Mouse (Mus musculus) lung, embryonic 14.5 days (tissue): ENCODE results near the gene Gm17364. TPM values are rescaled to one million over a fixed set of nuclear protein-coding genes. Genes with fewer than 3 reads are reported as not detected.
A peak's percentile ranks its signal among the peaks of the same experiment; 100 is the strongest.

Source experiments
- ATAC-seq: fragments of 200-750 bp; cut with Nextera tagmentation; 2 replicates; pipeline ENCODE4 v1.8.0; 2017; ENCODE audit warnings: mild to moderate bottlenecking, moderate TSS enrichment, moderate library complexity; ENCODE audit not compliant: insufficient read depth
- DNase-seq: peaks from one replicate; pipeline ENCODE4 v3.0.0-alpha.2; 2015
- H3K27ac ChIP-seq: fragments of 300-500 bp; sonication (generic); 2 replicates; pipeline ENCODE4 v1.5.1; 2014; ENCODE audit warnings: low read depth, mild to moderate bottlenecking, moderate library complexity
- H3K27me3 ChIP-seq: fragments of 300-500 bp; sonication (generic); 2 replicates; pipeline ENCODE4 v1.6.1; 2014; ENCODE audit warnings: low read length, control low read depth; ENCODE audit not compliant: insufficient read depth
- H3K36me3 ChIP-seq: fragments of 300-500 bp; sonication (generic); 2 replicates; pipeline ENCODE4 v1.6.1; 2014; ENCODE audit warnings: control low read depth; ENCODE audit not compliant: insufficient read depth
- H3K4me1 ChIP-seq: fragments of 300-500 bp; sonication (generic); 2 replicates; pipeline ENCODE4 v1.6.1; 2014; ENCODE audit warnings: antibody characterized with exemption, control low read depth; ENCODE audit not compliant: insufficient read depth
- H3K4me2 ChIP-seq: fragments of 300-500 bp; sonication (generic); 2 replicates; pipeline ENCODE4 v1.6.1; 2014; ENCODE audit warnings: mild to moderate bottlenecking
- H3K4me3 ChIP-seq: fragments of 300-500 bp; sonication (generic); 2 replicates; pipeline ENCODE4 v1.5.1; 2014; ENCODE audit warnings: low read depth, low read length
- H3K9ac ChIP-seq: fragments of 300-500 bp; sonication (generic); 2 replicates; pipeline ENCODE4 v1.6.1; 2014
- H3K9me3 ChIP-seq: fragments of 300-500 bp; sonication (generic); 2 replicates; pipeline ENCODE4 v1.6.1; 2016; ENCODE audit warnings: low read depth, low read length, control low read depth
- CTCF ChIP-seq: IDR thresholded peaks from 2 replicates; pipeline ENCODE4 v1.5.1; 2016; ENCODE audit warnings: antibody characterized with exemption, low read depth
- WGBS: fragments of 180-500 bp; shearing (Covaris S2); extraction: QIAGEN DNeasy Blood & Tissue Kit; methylation state at CpG from one replicate; pipeline ENCODE4 v1.1.7; 2014; 5-methylcytosine and 5-hydroxymethylcytosine counted together
- polyA plus RNA-seq: library from polyadenylated mRNA; unstranded; fragments of >200 nt; fragmentation: Nextera tagmentation; extraction: Ambion mirVana; gene quantifications from 2 replicates; pipeline ENCODE4 v1.2.1, GENCODE M21; 2014

The Gm17364 gene
- polyA plus RNA-seq, 1 experiment from 2014 or later, result not detected

- no peak overlapping the region for H3K4me2 ChIP-seq
- no peak overlapping the region for H3K9ac ChIP-seq
- ATAC-seq (no peak), DNase-seq (no peak)
- no peak overlapping the region for H3K4me3 ChIP-seq
- no peaks in the 10 kb centered on the region for H3K27me3 ChIP-seq
- no peak overlapping the region for H3K27ac ChIP-seq
- no peak for TF ChIP-seq CTCF
- peaks cover 9% of the 10 kb centered on the region for H3K4me1 ChIP-seq
- no peaks in the 10 kb centered on the region for H3K36me3 ChIP-seq
- WGBS, result 78% methylated on average over 10 of the region's 10 CpGs
- H3K9me3 ChIP-seq, result no peaks in the 10 kb centered on the region
These were observed 22.6 kb upstream of the Gm17364 start for GRCm38 (mm10) chr13:41296396-41296795.

- no peaks in the 10 kb centered on the region for H3K36me3 ChIP-seq
- H3K27me3 ChIP-seq, result no peaks in the 10 kb centered on the region
- H3K4me2 ChIP-seq, result no peak overlapping the region
- peaks cover 9% of the 10 kb centered on the region for H3K4me1 ChIP-seq
- H3K27ac ChIP-seq, result no peak overlapping the region
- no peak for TF ChIP-seq CTCF
- no peak for DNase-seq
- H3K9ac ChIP-seq, result no peak overlapping the region
- WGBS, result 57% methylated on average over 6 of the region's 6 CpGs
- ATAC-seq, result no peak
- H3K4me3 ChIP-seq, result no peak overlapping the region
- H3K9me3 ChIP-seq, result no peaks in the 10 kb centered on the region
These were observed 22.1 kb upstream of the Gm17364 start for GRCm38 (mm10) chr13:41295886-41296285.

- H3K9me3 ChIP-seq, result no peaks in the 10 kb centered on the region
- H3K36me3 ChIP-seq, result no peaks in the 10 kb centered on the region
- no peak for DNase-seq
- H3K27me3 ChIP-seq, result no peaks in the 10 kb centered on the region
- H3K9ac ChIP-seq, result no peak overlapping the region
- H3K27ac ChIP-seq, result no peak overlapping the region
- H3K4me1 ChIP-seq, result peaks cover 3% of the 10 kb centered on the region; the same call in 1 of the 2 replicates
- H3K4me3 ChIP-seq, result no peak overlapping the region
- no peak overlapping the region for H3K4me2 ChIP-seq
- ATAC-seq, result no peak
- WGBS, result 52% methylated on average over 5 of the region's 5 CpGs
- TF ChIP-seq CTCF, result no peak
These were observed 19.8 kb upstream of the Gm17364 start for GRCm38 (mm10) chr13:41293595-41293994.

- no peak for DNase-seq
These were observed 17.7 kb upstream of the Gm17364 start for GRCm38 (mm10) chr13:41291466-41291974.

GRCm38 (mm10) chr13:41286285-41286684, 12.5 kb upstream of the Gm17364 start:
- Histone ChIP-seq H3K9me3 (no peaks in the 10 kb centered on the region), H3K9ac (no peak overlapping the region), H3K27me3 (no peaks in the 10 kb centered on the region), H3K4me3 (no peak overlapping the region), H3K4me1 (no peaks in the 10 kb centered on the region), H3K36me3 (no peaks in the 10 kb centered on the region), H3K4me2 (no peak overlapping the region), H3K27ac (no peak overlapping the region)
- ATAC-seq (no peak), DNase-seq (no peak)
- TF ChIP-seq CTCF, result no peak
- 49% methylated on average over 3 of the region's 3 CpGs for WGBS

More at GRCm38 (mm10) chr13:41291466-41291974, 17.7 kb upstream of the Gm17364 start:
- Histone ChIP-seq H3K27me3 (no peaks in the 10 kb centered on the region), H3K4me3 (no peak overlapping the region), H3K4me2 (no peak overlapping the region), H3K27ac (no peak overlapping the region), H3K36me3 (no peaks in the 10 kb centered on the region), H3K9me3 (no peaks in the 10 kb centered on the region), H3K4me1 (no peaks in the 10 kb centered on the region), H3K9ac (no peak overlapping the region)
- TF ChIP-seq CTCF, result no peak
- WGBS, result 87% methylated on average over 4 of the region's 4 CpGs
- no peak for ATAC-seq

- no peaks in the 10 kb centered on the region for H3K4me1 ChIP-seq
- no peak for TF ChIP-seq CTCF
- DNase-seq (no peak), ATAC-seq (no peak)
- no peaks in the 10 kb centered on the region for H3K36me3 ChIP-seq
- no peaks in the 10 kb centered on the region for H3K9me3 ChIP-seq
- H3K27ac ChIP-seq, result no peak overlapping the region
- H3K4me2 ChIP-seq, result no peak overlapping the region
- no peaks in the 10 kb centered on the region for H3K27me3 ChIP-seq
- 82% methylated on average over 4 of the region's 4 CpGs for WGBS
- no peak overlapping the region for H3K9ac ChIP-seq
- no peak overlapping the region for H3K4me3 ChIP-seq
These were observed 11.7 kb upstream of the Gm17364 start for GRCm38 (mm10) chr13:41285448-41285847.

- WGBS, result 22% methylated on average over 5 of the region's 5 CpGs
- no peak overlapping the region for H3K27ac ChIP-seq
- peak; percentile 86 for TF ChIP-seq CTCF
These were observed 9.5 kb upstream of the Gm17364 start for GRCm38 (mm10) chr13:41283256-41283655.

GRCm38 (mm10) chr13:41280696-41281095, 6.9 kb upstream of the Gm17364 start:
- no peak overlapping the region for H3K4me3 ChIP-seq
- no peak; the same call in 1 of the 2 replicates for ATAC-seq
- DNase-seq, result peak; percentile 64
- no peak overlapping the region for H3K9ac ChIP-seq
- no peak overlapping the region for H3K27ac ChIP-seq
- WGBS, result 51% methylated on average over 5 of the region's 5 CpGs
- no peak for TF ChIP-seq CTCF
- H3K27me3 ChIP-seq, result no peaks in the 10 kb centered on the region
- H3K9me3 ChIP-seq, result no peaks in the 10 kb centered on the region
- H3K4me2 ChIP-seq, result no peak overlapping the region
- no peaks in the 10 kb centered on the region for H3K4me1 ChIP-seq
- no peaks in the 10 kb centered on the region for H3K36me3 ChIP-seq

More at GRCm38 (mm10) chr13:41283256-41283655, 9.5 kb upstream of the Gm17364 start:
- Histone ChIP-seq H3K4me2 (no peak overlapping the region), H3K36me3 (no peaks in the 10 kb centered on the region), H3K9ac (no peak overlapping the region), H3K27me3 (no peaks in the 10 kb centered on the region), H3K9me3 (no peaks in the 10 kb centered on the region), H3K4me3 (no peak overlapping the region), H3K4me1 (no peaks in the 10 kb centered on the region)
- peak; percentile 28; the same call in 1 of the 2 replicates for ATAC-seq
- peak; percentile 95 for DNase-seq
